Mouse (Mus musculus): ENCODE results near the gene P4htm.

- TF ChIP-seq CTCF (IDR thresholded peaks at IDR 0.05) (no peak), EP300 (IDR thresholded peaks at IDR 0.05) (no peak)
Measured at GRCm38 (mm10) chr9:108630683-108631082, 33.2 kb upstream of the P4htm start.
